In genomic region chr1:74816612-74817199, GRCm38 (mm10) we compare ENCODE assay signal across 8 mouse cellular contexts. TPM values are rescaled to one million over a fixed set of nuclear protein-coding genes. Genes with fewer than 3 reads are reported as not detected.
DNase-seq lines count a peak whose midpoint lies in the region; ATAC-seq and TF ChIP-seq lines count a peak whose summit lies in the region.

No protein-coding gene starts in this region.

- H3K4me3 ChIP-seq in heart, embryonic 11.5 days (ENCODE audit: low read depth, low read length): peak overlapping the region; percentile 77
- H3K4me3 ChIP-seq in kidney, embryonic 15.5 days (replicated peaks): peak overlapping the region; percentile 63
- peak overlapping the region; percentile 67 for H3K4me3 ChIP-seq in limb, embryonic 15.5 days
- H3K4me3 ChIP-seq in midbrain, postnatal 0 days (ENCODE audit: low read depth, low read length): peak overlapping the region; percentile 56

- no peaks in the 10 kb centered on the region for H3K9me3 ChIP-seq in heart, embryonic 11.5 days (replicated peaks; ENCODE audit: control insufficient read depth, low read length)
- no peaks in the 10 kb centered on the region for H3K9me3 ChIP-seq in kidney, embryonic 15.5 days (replicated peaks)
- H3K9me3 ChIP-seq in limb, embryonic 15.5 days: no peaks in the 10 kb centered on the region
- no peaks in the 10 kb centered on the region for H3K9me3 ChIP-seq in midbrain, postnatal 0 days (ENCODE audit: low read length)

- H3K4me1 ChIP-seq in heart, embryonic 11.5 days (ENCODE audit: control insufficient read depth, insufficient read depth, low read length): no peaks in the 10 kb centered on the region
- peaks cover 9% of the 10 kb centered on the region; the same call in 1 of the 2 replicates for H3K4me1 ChIP-seq in kidney, embryonic 15.5 days
- no peaks in the 10 kb centered on the region for H3K4me1 ChIP-seq in limb, embryonic 15.5 days
- H3K4me1 ChIP-seq in midbrain, postnatal 0 days (ENCODE audit: insufficient read depth, low read length): no peaks in the 10 kb centered on the region

- H3K4me2 ChIP-seq in heart, embryonic 11.5 days: peak overlapping the region; percentile 61
- peak overlapping the region; percentile 66 for H3K4me2 ChIP-seq in kidney, embryonic 15.5 days
- H3K4me2 ChIP-seq in limb, embryonic 15.5 days: peak overlapping the region; percentile 65
- H3K4me2 ChIP-seq in midbrain, postnatal 0 days (ENCODE audit: low read depth, low read length, poor library complexity, severe bottlenecking): peak overlapping the region; percentile 57

- peak; percentile 88 for DNase-seq in B cell, adult 2 months
- peak; percentile 95 for DNase-seq in brain, adult 2 months (ENCODE audit: low read depth, low spot score)
- peak; percentile 94 for DNase-seq in midbrain, postnatal 0 days (ENCODE audit: low spot score)
- DNase-seq in spleen, postnatal 10 days (ENCODE audit: low spot score in 2 of 2): peak; percentile 69 to 88

- TF ChIP-seq CTCF in midbrain, postnatal 0 days (IDR thresholded peaks at IDR 0.05): no peak

- 8% methylated on average over 38 of the region's 38 CpGs for WGBS in heart, embryonic 11.5 days (ENCODE audit: insufficient replicate concordance)
- WGBS in kidney, embryonic 15.5 days: 6% methylated on average over 38 of the region's 38 CpGs
- WGBS in limb, embryonic 15.5 days: 3% methylated on average over 38 of the region's 38 CpGs
- 3% methylated on average over 38 of the region's 38 CpGs for WGBS in midbrain, postnatal 0 days

- no peaks in the 10 kb centered on the region for H3K36me3 ChIP-seq in heart, embryonic 11.5 days (ENCODE audit: control insufficient read depth, insufficient read depth, low read length)
- no peaks in the 10 kb centered on the region for H3K36me3 ChIP-seq in kidney, embryonic 15.5 days
- no peaks in the 10 kb centered on the region for H3K36me3 ChIP-seq in limb, embryonic 15.5 days
- no peaks in the 10 kb centered on the region for H3K36me3 ChIP-seq in midbrain, postnatal 0 days (ENCODE audit: insufficient read depth, low read length)

- 0 out of 2 replicates have a peak, but pooled peaks cover 8% of the 10 kb centered on the region for H3K27me3 ChIP-seq in heart, embryonic 11.5 days (ENCODE audit: control insufficient read depth, insufficient read depth, low read length)
- H3K27me3 ChIP-seq in kidney, embryonic 15.5 days: peaks cover 13% of the 10 kb centered on the region
- H3K27me3 ChIP-seq in limb, embryonic 15.5 days: no peaks in the 10 kb centered on the region
- H3K27me3 ChIP-seq in midbrain, postnatal 0 days (ENCODE audit: insufficient read depth, low read length): no peaks in the 10 kb centered on the region

- H3K9ac ChIP-seq in heart, embryonic 11.5 days (ENCODE audit: low read depth, low read length): peak overlapping the region; percentile 92
- peak overlapping the region; percentile 68 for H3K9ac ChIP-seq in kidney, embryonic 15.5 days
- peak overlapping the region; percentile 67 for H3K9ac ChIP-seq in limb, embryonic 15.5 days
- H3K9ac ChIP-seq in midbrain, postnatal 0 days (replicated peaks; ENCODE audit: low read length, poor library complexity, severe bottlenecking): peak overlapping the region; percentile 75

- H3K27ac ChIP-seq in heart, embryonic 11.5 days (ENCODE audit: low read depth, low read length): peak overlapping the region; percentile 84
- peak overlapping the region; percentile 92 for H3K27ac ChIP-seq in kidney, embryonic 15.5 days
- peak overlapping the region; percentile 92 for H3K27ac ChIP-seq in limb, embryonic 15.5 days
- H3K27ac ChIP-seq in midbrain, postnatal 0 days (ENCODE audit: low read depth, low read length): peak overlapping the region; percentile 88

- peak; percentile 72 for ATAC-seq in erythroblast, adult 5-6 weeks (replicated peaks; ENCODE audit: low FRiP score, poor library complexity, severe bottlenecking)
- ATAC-seq in heart, embryonic 11.5 days (replicated peaks; ENCODE audit: insufficient number of reproducible peaks, low FRiP score, low TSS enrichment): peak; percentile 70
- ATAC-seq in kidney, embryonic 15.5 days (replicated peaks; ENCODE audit: low FRiP score): peak; percentile 87
- ATAC-seq in limb, embryonic 15.5 days (ENCODE audit: insufficient number of reproducible peaks, low FRiP score, low TSS enrichment, low read depth): peak; percentile 81
- ATAC-seq in midbrain, postnatal 0 days (ENCODE audit: low FRiP score): peak; percentile 91

RNA-seq across cellular contexts. Expression of gene Wnt10a, which starts 25.4 kb away (rescaled TPM):
- total RNA-seq in erythroblast, adult 5-6 weeks (2015; ENCODE audit: low replicate concordance): not detected in 2 replicates
- total RNA-seq in erythroblast, adult 5-6 weeks (2017; ENCODE audit: low replicate concordance): not detected in 2 replicates
- polyA plus RNA-seq in heart, embryonic 11.5 days (2014; fragmentation: Nextera tagmentation; extraction: Ambion mirVana): not detected in 2 replicates
- polyA plus RNA-seq in kidney, embryonic 15.5 days (2015; fragmentation: Nextera tagmentation; extraction: Ambion mirVana): 0.43 and 0.89 TPM in 2 replicates
- polyA plus RNA-seq in limb, embryonic 15.5 days (2015; fragmentation: Nextera tagmentation; extraction: Ambion mirVana): 9.0 and 9.1 TPM in 2 replicates
- total RNA-seq in midbrain, postnatal 0 days (2014; rRNA removed): 0.09 and 0.82 TPM in 2 replicates
- polyA plus RNA-seq in midbrain, postnatal 0 days (2015; fragmentation: Nextera tagmentation; extraction: Ambion mirVana): 0.10 and 0.38 TPM in 2 replicates

RNA-seq across cellular contexts. Expression of gene Cdk5r2, which starts 38.0 kb away (rescaled TPM):
- not detected in 2 replicates for total RNA-seq in erythroblast, adult 5-6 weeks (2015; ENCODE audit: low replicate concordance)
- not detected in 2 replicates for total RNA-seq in erythroblast, adult 5-6 weeks (2017; ENCODE audit: low replicate concordance)
- 0.30 and 0.48 TPM in 2 replicates for polyA plus RNA-seq in heart, embryonic 11.5 days (2014; fragmentation: Nextera tagmentation; extraction: Ambion mirVana)
- 0.05 TPM in 1 of 2 replicates, not detected in the other for polyA plus RNA-seq in kidney, embryonic 15.5 days (2015; fragmentation: Nextera tagmentation; extraction: Ambion mirVana)
- polyA plus RNA-seq in limb, embryonic 15.5 days (2015; fragmentation: Nextera tagmentation; extraction: Ambion mirVana): not detected in 2 replicates
- total RNA-seq in midbrain, postnatal 0 days (2014; rRNA removed): 64.0 and 70.2 TPM in 2 replicates
- polyA plus RNA-seq in midbrain, postnatal 0 days (2015; fragmentation: Nextera tagmentation; extraction: Ambion mirVana): 15.4 and 17.8 TPM in 2 replicates

RNA-seq across cellular contexts. Expression of gene Wnt6, which starts 45.0 kb away (rescaled TPM):
- total RNA-seq in erythroblast, adult 5-6 weeks (2015; ENCODE audit: low replicate concordance): not detected in 2 replicates
- not detected in 2 replicates for total RNA-seq in erythroblast, adult 5-6 weeks (2017; ENCODE audit: low replicate concordance)
- polyA plus RNA-seq in heart, embryonic 11.5 days (2014; fragmentation: Nextera tagmentation; extraction: Ambion mirVana): 0.46 and 0.68 TPM in 2 replicates
- 2.0 and 2.3 TPM in 2 replicates for polyA plus RNA-seq in kidney, embryonic 15.5 days (2015; fragmentation: Nextera tagmentation; extraction: Ambion mirVana)
- polyA plus RNA-seq in limb, embryonic 15.5 days (2015; fragmentation: Nextera tagmentation; extraction: Ambion mirVana): 49.5 and 53.6 TPM in 2 replicates
- 6.2 and 8.4 TPM in 2 replicates for total RNA-seq in midbrain, postnatal 0 days (2014; rRNA removed)
- 6.3 and 6.6 TPM in 2 replicates for polyA plus RNA-seq in midbrain, postnatal 0 days (2015; fragmentation: Nextera tagmentation; extraction: Ambion mirVana)

Comparison
In these comparisons a context has a peak if more than half of its experiments do, and no peak if none do; other contexts are left out.
1. Peak in every context shown above with its lines: DNase-seq, ATAC-seq, H3K4me3 ChIP-seq and H3K27ac ChIP-seq.
2. RNA of gene Cdk5r2, which starts 38.0 kb away (polyA plus RNA-seq): 15.4 to 17.8 TPM in midbrain, postnatal 0 days; 0.30 to 0.48 TPM in heart, embryonic 11.5 days, 0.05 TPM in kidney, embryonic 15.5 days and not detected in limb, embryonic 15.5 days; every median in the first group is over 10 times any median in the second.